Mouse (Mus musculus) stomach, embryonic 15.5 days (tissue): ENCODE data around the gene Parp16. TPM values are rescaled to one million over a fixed set of nuclear protein-coding genes. Genes with fewer than 3 reads are reported as not detected.

Experiments used
- ATAC-seq: fragments of 200-750 bp; cut with Nextera tagmentation; 2 replicates; pipeline ENCODE4 v1.8.0; 2017; ENCODE audit warnings: low read depth, moderate number of reproducible peaks, moderate TSS enrichment; ENCODE audit not compliant: insufficient read depth, low FRiP score
- H3K27ac ChIP-seq: fragments of 300-500 bp; sonication (generic); 2 replicates; pipeline ENCODE4 v1.5.1; 2015; ENCODE audit warnings: mild to moderate bottlenecking, inconsistent platforms
- H3K27me3 ChIP-seq: fragments of 300-500 bp; sonication (generic); replicated peaks from 2 replicates; pipeline ENCODE4 v1.6.1; 2015; ENCODE audit warnings: inconsistent platforms
- H3K36me3 ChIP-seq: fragments of 300-500 bp; sonication (generic); 2 replicates; pipeline ENCODE4 v1.6.1; 2015; ENCODE audit warnings: inconsistent platforms
- H3K4me1 ChIP-seq: fragments of 300-500 bp; sonication (generic); 2 replicates; pipeline ENCODE4 v1.6.1; 2015; ENCODE audit warnings: inconsistent platforms
- H3K4me2 ChIP-seq: fragments of 300-500 bp; sonication (generic); 2 replicates; pipeline ENCODE4 v1.6.1; 2015; ENCODE audit warnings: mild to moderate bottlenecking, inconsistent platforms
- H3K4me3 ChIP-seq: fragments of 300-500 bp; sonication (generic); replicated peaks from 2 replicates; pipeline ENCODE4 v1.5.1; 2015; ENCODE audit warnings: inconsistent platforms
- H3K9ac ChIP-seq: fragments of 300-500 bp; sonication (generic); 2 replicates; pipeline ENCODE4 v1.6.1; 2015; ENCODE audit warnings: inconsistent platforms
- H3K9me3 ChIP-seq: fragments of 300-500 bp; sonication (generic); 2 replicates; pipeline ENCODE4 v1.6.1; 2016; ENCODE audit warnings: inconsistent platforms
- WGBS: fragments of 180-500 bp; shearing (Covaris S2); methylation state at CpG from one replicate; pipeline ENCODE4 v1.1.7; 2015; 5-methylcytosine and 5-hydroxymethylcytosine counted together
- polyA plus RNA-seq: library from polyadenylated mRNA; unstranded; fragments of >200 nt; fragmentation: Nextera tagmentation; extraction: Ambion mirVana; gene quantifications from 2 replicates; pipeline ENCODE4 v1.2.1, GENCODE M21; 2015

Parp16 gene
- polyA plus RNA-seq: 8.5 and 9.1 TPM in 2 replicates

- H3K9ac ChIP-seq: 0 out of 2 replicates have a peak within 1 kb of the TSS, but pooled peaks have one; percentile 0
- no peaks in the 10 kb centered on the region for H3K9me3 ChIP-seq
- WGBS: 71% methylated on average over 4 of the region's 4 CpGs
- H3K36me3 ChIP-seq: no peaks in the 10 kb centered on the region
- 0 out of 2 replicates have a peak within 1 kb of the TSS, but pooled peaks have one; percentile 21 for H3K4me2 ChIP-seq
- peak within 1 kb of the TSS; percentile 91 for H3K27ac ChIP-seq
- H3K4me3 ChIP-seq: no peak within 1 kb of the TSS
- H3K27me3 ChIP-seq: no peaks in the 10 kb centered on the region
- H3K4me1 ChIP-seq: peaks cover 27% of the 10 kb centered on the region
- ATAC-seq: no peak
Observed at GRCm38 (mm10) chr9:65195053-65195452, at the start of gene Parp16. TSS of gene Parp16 (plus strand) at chr9:65195353.

- Histone ChIP-seq H3K27ac (no peak overlapping the region), H3K9ac (no peak overlapping the region), H3K4me2 (no peak overlapping the region), H3K9me3 (no peaks in the 10 kb centered on the region), H3K36me3 (no peaks in the 10 kb centered on the region), H3K4me1 (peaks cover 8% of the 10 kb centered on the region), H3K27me3 (0 out of 2 replicates have a peak, but pooled peaks cover 3% of the 10 kb centered on the region), H3K4me3 (no peak overlapping the region)
- 79% methylated on average over 5 of the region's 5 CpGs for WGBS
- ATAC-seq: no peak
Observed at GRCm38 (mm10) chr9:65146001-65146400, 49.2 kb upstream of the Parp16 start.

GRCm38 (mm10) chr9:65148507-65148906 lies 46.6 kb upstream of the Parp16 start:
- Histone ChIP-seq H3K9ac (no peak overlapping the region), H3K4me3 (no peak overlapping the region), H3K9me3 (no peaks in the 10 kb centered on the region), H3K36me3 (no peaks in the 10 kb centered on the region), H3K27ac (no peak overlapping the region), H3K27me3 (no peaks in the 10 kb centered on the region), H3K4me1 (0 out of 2 replicates have a peak, but pooled peaks cover 3% of the 10 kb centered on the region), H3K4me2 (no peak overlapping the region)
- ATAC-seq: no peak
- 83% methylated on average over 7 of the region's 7 CpGs for WGBS

- no peak overlapping the region for H3K4me3 ChIP-seq
- H3K4me2 ChIP-seq: no peak overlapping the region
- H3K27ac ChIP-seq: peak overlapping the region; percentile 19
- H3K9me3 ChIP-seq: no peaks in the 10 kb centered on the region
- no peaks in the 10 kb centered on the region for H3K27me3 ChIP-seq
- H3K9ac ChIP-seq: no peak overlapping the region
- WGBS: 54% methylated on average over 6 of the region's 6 CpGs
- peaks cover 13% of the 10 kb centered on the region; the same call in 1 of the 2 replicates for H3K4me1 ChIP-seq
- no peak for ATAC-seq
- H3K36me3 ChIP-seq: no peaks in the 10 kb centered on the region
Observed at GRCm38 (mm10) chr9:65152711-65153330, 42.3 kb upstream of the Parp16 start.

- Histone ChIP-seq H3K36me3 (no peaks in the 10 kb centered on the region), H3K9me3 (no peaks in the 10 kb centered on the region), H3K27me3 (no peaks in the 10 kb centered on the region), H3K4me2 (no peak overlapping the region), H3K4me3 (no peak overlapping the region), H3K27ac (peak overlapping the region; percentile 19), H3K4me1 (peaks cover 13% of the 10 kb centered on the region; the same call in 1 of the 2 replicates), H3K9ac (no peak overlapping the region)
- no peak for ATAC-seq
- 24% methylated on average over 5 of the region's 5 CpGs for WGBS
Observed at GRCm38 (mm10) chr9:65153331-65153711, 41.8 kb upstream of the Parp16 start.

GRCm38 (mm10) chr9:65154692-65155455 lies 40.3 kb upstream of the Parp16 start:
- Histone ChIP-seq H3K9ac (no peak overlapping the region), H3K27me3 (no peaks in the 10 kb centered on the region), H3K4me1 (peaks cover 13% of the 10 kb centered on the region; the same call in 1 of the 2 replicates), H3K4me3 (no peak overlapping the region), H3K4me2 (peak overlapping the region; percentile 3; the same call in 1 of the 2 replicates), H3K9me3 (no peaks in the 10 kb centered on the region), H3K27ac (peak overlapping the region; percentile 40; the same call in 1 of the 2 replicates), H3K36me3 (no peaks in the 10 kb centered on the region)
- peak; percentile 40; the same call in 1 of the 2 replicates for ATAC-seq
- 52% methylated on average over 9 of the region's 9 CpGs for whole genome bisulfite sequencing

GRCm38 (mm10) chr9:65156604-65157003 lies 38.5 kb upstream of the Parp16 start:
- no peak for ATAC-seq
- WGBS: 10% methylated on average over 8 of the region's 8 CpGs
- Histone ChIP-seq H3K4me2 (no peak overlapping the region), H3K9me3 (no peaks in the 10 kb centered on the region), H3K27me3 (peaks cover 7% of the 10 kb centered on the region; the same call in 1 of the 2 replicates), H3K9ac (no peak overlapping the region), H3K27ac (no peak overlapping the region), H3K4me3 (no peak overlapping the region), H3K36me3 (no peaks in the 10 kb centered on the region), H3K4me1 (peaks cover 13% of the 10 kb centered on the region; the same call in 1 of the 2 replicates)

- H3K9ac ChIP-seq: no peak overlapping the region
- no peak overlapping the region for H3K27ac ChIP-seq
- no peaks in the 10 kb centered on the region for H3K9me3 ChIP-seq
- H3K4me2 ChIP-seq: no peak overlapping the region
- 54% methylated on average over 6 of the region's 6 CpGs for WGBS
- peaks cover 19% of the 10 kb centered on the region; the same call in 1 of the 2 replicates for H3K4me1 ChIP-seq
- H3K4me3 ChIP-seq: no peak overlapping the region
- H3K27me3 ChIP-seq: peaks cover 17% of the 10 kb centered on the region
- no peak for ATAC-seq
- H3K36me3 ChIP-seq: no peaks in the 10 kb centered on the region
Observed at GRCm38 (mm10) chr9:65157631-65158030, 37.5 kb upstream of the Parp16 start.

GRCm38 (mm10) chr9:65161188-65161587 lies 34.0 kb upstream of the Parp16 start:
- H3K4me3 ChIP-seq: no peak overlapping the region
- peaks cover 33% of the 10 kb centered on the region for H3K27me3 ChIP-seq
- no peaks in the 10 kb centered on the region for H3K36me3 ChIP-seq
- no peaks in the 10 kb centered on the region for H3K9me3 ChIP-seq
- no peak overlapping the region for H3K9ac ChIP-seq
- WGBS: 56% methylated on average over 4 of the region's 4 CpGs
- ATAC-seq: no peak
- H3K4me2 ChIP-seq: no peak overlapping the region
- no peak overlapping the region for H3K27ac ChIP-seq
- peaks cover 22% of the 10 kb centered on the region for H3K4me1 ChIP-seq

- Histone ChIP-seq H3K9ac (no peak overlapping the region), H3K27me3 (peaks cover 33% of the 10 kb centered on the region), H3K9me3 (no peaks in the 10 kb centered on the region), H3K4me1 (peaks cover 15% of the 10 kb centered on the region), H3K4me3 (no peak overlapping the region), H3K27ac (no peak overlapping the region), H3K36me3 (no peaks in the 10 kb centered on the region), H3K4me2 (no peak overlapping the region)
- ATAC-seq: no peak
- 38% methylated on average over 8 of the region's 8 CpGs for WGBS
Observed at GRCm38 (mm10) chr9:65161881-65162280, 33.3 kb upstream of the Parp16 start.

GRCm38 (mm10) chr9:65162711-65163639 lies 32.2 kb upstream of the Parp16 start:
- peak overlapping the region; percentile 42 for H3K4me3 ChIP-seq
- H3K4me2 ChIP-seq: peak overlapping the region; percentile 92
- peaks cover 33% of the 10 kb centered on the region for H3K27me3 ChIP-seq
- H3K36me3 ChIP-seq: no peaks in the 10 kb centered on the region
- WGBS: 2% methylated on average over 67 of the region's 69 CpGs
- H3K9me3 ChIP-seq: no peaks in the 10 kb centered on the region
- peak overlapping the region; percentile 20; the same call in 1 of the 2 replicates for H3K9ac ChIP-seq
- ATAC-seq: peak; percentile 63; the same call in 1 of the 2 replicates
- no peak overlapping the region for H3K27ac ChIP-seq
- peaks cover 15% of the 10 kb centered on the region for H3K4me1 ChIP-seq
